Comparison of ENCODE assay signal across 8 mouse cellular contexts in genomic region chr11:103158621-103159478, GRCm38 (mm10). TPM values are rescaled to one million over a fixed set of nuclear protein-coding genes. Genes with fewer than 3 reads are reported as not detected.
A peak's percentile ranks its signal among the peaks of the same experiment; 100 is the strongest.
DNase-seq lines count a peak whose midpoint lies in the region; ATAC-seq and TF ChIP-seq lines count a peak whose summit lies in the region.

No protein-coding gene starts in this region.

- H3K36me3 ChIP-seq in forebrain, postnatal 0 days (ENCODE audit: insufficient read depth): no peaks in the 10 kb centered on the region
- H3K36me3 ChIP-seq in neural tube, embryonic 15.5 days: no peaks in the 10 kb centered on the region

- DNase-seq in MEL-GATA-1-ER (ENCODE audit: extremely low read depth, low read depth): peak; percentile 70
- DNase-seq in cerebellum, adult 8-10 months: peak; percentile 98
- DNase-seq in forebrain, postnatal 0 days: peak; percentile 84
- DNase-seq in heart, postnatal 36 days: peak; percentile 98 to 99
- peak; percentile 86 to 96 for DNase-seq in layer of hippocampus, adult 18-20 months (ENCODE audit: low spot score in 2 of 2)
- DNase-seq in lung, adult 18-20 months: peak; percentile 93 to 96
- DNase-seq in testis, postnatal 14 days (ENCODE audit: low spot score): peak; percentile 93

- WGBS in forebrain, postnatal 0 days: 2% methylated on average over 25 of the region's 25 CpGs
- 3% methylated on average over 25 of the region's 25 CpGs for WGBS in neural tube, embryonic 15.5 days

- TF ChIP-seq CTCF in forebrain, postnatal 0 days (IDR thresholded peaks at IDR 0.05; ENCODE audit: low read depth): peak; percentile 88

- peak; percentile 95 for ATAC-seq in forebrain, postnatal 0 days
- ATAC-seq in neural tube, embryonic 15.5 days (ENCODE audit: low FRiP score): peak; percentile 91

- no peak overlapping the region for H3K9ac ChIP-seq in forebrain, postnatal 0 days
- H3K9ac ChIP-seq in neural tube, embryonic 15.5 days (replicated peaks): no peak overlapping the region; the same call in 1 of the 2 replicates

- H3K27me3 ChIP-seq in forebrain, postnatal 0 days (ENCODE audit: insufficient read depth, low read length): no peaks in the 10 kb centered on the region
- H3K27me3 ChIP-seq in neural tube, embryonic 15.5 days (replicated peaks): no peaks in the 10 kb centered on the region

- intact Hi-C loops in heart, postnatal 36 days (cut with DNase I): loop anchor here (1.0 to 5.0 kb wide), 4 partner anchors 26 to 102 kb away; partner anchors contain the start of gene Hexim2

- H3K9me3 ChIP-seq in forebrain, postnatal 0 days (ENCODE audit: low read length): no peaks in the 10 kb centered on the region
- H3K9me3 ChIP-seq in neural tube, embryonic 15.5 days (replicated peaks): no peaks in the 10 kb centered on the region

- H3K27ac ChIP-seq in forebrain, postnatal 0 days (ENCODE audit: low read depth, low read length): no peak overlapping the region
- H3K27ac ChIP-seq in neural tube, embryonic 15.5 days (replicated peaks): peak overlapping the region; percentile 69

- H3K4me1 ChIP-seq in forebrain, postnatal 0 days (ENCODE audit: insufficient read depth): no peaks in the 10 kb centered on the region
- H3K4me1 ChIP-seq in neural tube, embryonic 15.5 days: peaks cover 11% of the 10 kb centered on the region

- peak overlapping the region; percentile 43 for H3K4me2 ChIP-seq in forebrain, postnatal 0 days (ENCODE audit: low read depth)
- H3K4me2 ChIP-seq in neural tube, embryonic 15.5 days: peak overlapping the region; percentile 56

- 0 out of 2 replicates have a peak overlapping the region, but pooled peaks have one; percentile 12 for H3K4me3 ChIP-seq in forebrain, postnatal 0 days (ENCODE audit: low read depth, low read length)
- H3K4me3 ChIP-seq in neural tube, embryonic 15.5 days (replicated peaks): peak overlapping the region; percentile 27

RNA-seq across cellular contexts. Expression of gene Fmnl1, which starts 12.1 kb away (rescaled TPM):
- 6.5 and 9.4 TPM in 2 replicates for total RNA-seq in forebrain, postnatal 0 days (2014; rRNA removed)
- polyA plus RNA-seq in forebrain, postnatal 0 days (2015; fragmentation: Nextera tagmentation; extraction: Ambion mirVana): 4.8 and 7.1 TPM in 2 replicates
- total RNA-seq in heart, postnatal 36 days (2021): 10 to 100 TPM; 12.4 to 20.9 TPM
- total RNA-seq in layer of hippocampus, adult 18-20 months (2021): 100 to 1,000 TPM; 132 to 148 TPM
- 8.6 and 10.8 TPM in 2 replicates for polyA plus RNA-seq in neural tube, embryonic 15.5 days (2015; fragmentation: Nextera tagmentation; extraction: Ambion mirVana)

RNA-seq across cellular contexts. Expression of gene Hexim2, which starts 26.6 kb away (rescaled TPM):
- 30.8 and 47.0 TPM in 2 replicates for total RNA-seq in forebrain, postnatal 0 days (2014; rRNA removed)
- polyA plus RNA-seq in forebrain, postnatal 0 days (2015; fragmentation: Nextera tagmentation; extraction: Ambion mirVana): 16.5 and 27.9 TPM in 2 replicates
- total RNA-seq in heart, postnatal 36 days (2021): 1 to 10 TPM; 2.0 to 2.1 TPM
- 10 to 100 TPM; 11.2 to 12.5 TPM for total RNA-seq in layer of hippocampus, adult 18-20 months (2021)
- polyA plus RNA-seq in neural tube, embryonic 15.5 days (2015; fragmentation: Nextera tagmentation; extraction: Ambion mirVana): 28.4 and 29.0 TPM in 2 replicates

RNA-seq across cellular contexts. Expression of gene Hexim1, which starts 42.8 kb away (rescaled TPM):
- total RNA-seq in forebrain, postnatal 0 days (2014; rRNA removed): 19.0 and 20.5 TPM in 2 replicates
- 3.7 and 3.9 TPM in 2 replicates for polyA plus RNA-seq in forebrain, postnatal 0 days (2015; fragmentation: Nextera tagmentation; extraction: Ambion mirVana)
- 10 to 100 TPM; 18.0 to 20.5 TPM for total RNA-seq in heart, postnatal 36 days (2021)
- 10 to 100 TPM; 53.7 to 57.3 TPM for total RNA-seq in layer of hippocampus, adult 18-20 months (2021)
- 4.3 and 4.5 TPM in 2 replicates for polyA plus RNA-seq in neural tube, embryonic 15.5 days (2015; fragmentation: Nextera tagmentation; extraction: Ambion mirVana)

RNA-seq across cellular contexts. Expression of gene 1700023F06Rik, which starts 49.5 kb away (rescaled TPM):
- 0.71 TPM in 1 of 2 replicates, not detected in the other for total RNA-seq in forebrain, postnatal 0 days (2014; rRNA removed)
- polyA plus RNA-seq in forebrain, postnatal 0 days (2015; fragmentation: Nextera tagmentation; extraction: Ambion mirVana): 3.0 and 3.1 TPM in 2 replicates
- total RNA-seq in heart, postnatal 36 days (2021): not detected
- 1 to 10 TPM; 1.6 to 2.2 TPM for total RNA-seq in layer of hippocampus, adult 18-20 months (2021)
- polyA plus RNA-seq in neural tube, embryonic 15.5 days (2015; fragmentation: Nextera tagmentation; extraction: Ambion mirVana): 2.1 and 2.3 TPM in 2 replicates

RNA-seq across cellular contexts. Expression of gene Acbd4, which starts 57.4 kb away (rescaled TPM):
- total RNA-seq in forebrain, postnatal 0 days (2014; rRNA removed): 27.2 and 28.5 TPM in 2 replicates
- 20.1 and 27.1 TPM in 2 replicates for polyA plus RNA-seq in forebrain, postnatal 0 days (2015; fragmentation: Nextera tagmentation; extraction: Ambion mirVana)
- total RNA-seq in heart, postnatal 36 days (2021): 10 to 100 TPM; 37.4 to 41.4 TPM
- 10 to 100 TPM; 75.1 to 90.2 TPM for total RNA-seq in layer of hippocampus, adult 18-20 months (2021)
- polyA plus RNA-seq in neural tube, embryonic 15.5 days (2015; fragmentation: Nextera tagmentation; extraction: Ambion mirVana): 9.3 and 10.4 TPM in 2 replicates

Comparison
In these comparisons a context has a peak if more than half of its experiments do, and no peak if none do; other contexts are left out.
1. RNA of gene Fmnl1, which starts 12.1 kb away (total RNA-seq): 132 to 148 TPM in layer of hippocampus, adult 18-20 months; 12.4 to 20.9 TPM in heart, postnatal 36 days and 6.5 to 9.4 TPM in forebrain, postnatal 0 days; every median in the first group is over 4 times any median in the second.
2. Peak in every context shown above with its lines, with median percentiles within 50 percentile points of each other: DNase-seq.